Mouse (Mus musculus): ENCODE measurements around the gene Fcgbp.

DNA sequence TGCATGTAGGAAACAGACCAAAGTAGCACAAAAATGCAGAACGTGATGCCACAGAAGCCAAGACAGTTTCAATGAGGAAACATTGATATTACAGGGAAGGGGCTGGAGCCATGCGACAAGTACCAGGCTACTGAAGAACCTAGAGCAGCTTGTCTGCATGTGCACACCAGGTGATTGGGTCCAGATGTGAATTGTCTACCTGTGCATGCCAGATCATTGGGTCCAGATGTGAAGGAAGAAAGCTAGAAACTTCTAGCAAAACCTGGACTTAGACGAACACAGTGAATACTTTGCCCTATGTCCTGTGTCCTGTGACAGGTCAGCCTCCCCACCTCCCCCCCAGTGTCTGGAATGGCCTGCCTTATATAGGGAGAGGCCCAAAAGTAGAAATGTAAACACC, 2.4 kb upstream of the Fcgbp start:
- TF ChIP-seq EP300 (IDR thresholded peaks at IDR 0.05; ENCODE audit: insufficient read depth, low read depth, low read length) (no peak), POLR2A (IDR thresholded peaks at IDR 0.05; ENCODE audit: insufficient read depth, low read length) (no peak), CTCF (IDR thresholded peaks at IDR 0.05; ENCODE audit: low read depth, low read length) (no peak)
